Mouse (Mus musculus): ENCODE data around the gene Ap4s1.

DNA sequence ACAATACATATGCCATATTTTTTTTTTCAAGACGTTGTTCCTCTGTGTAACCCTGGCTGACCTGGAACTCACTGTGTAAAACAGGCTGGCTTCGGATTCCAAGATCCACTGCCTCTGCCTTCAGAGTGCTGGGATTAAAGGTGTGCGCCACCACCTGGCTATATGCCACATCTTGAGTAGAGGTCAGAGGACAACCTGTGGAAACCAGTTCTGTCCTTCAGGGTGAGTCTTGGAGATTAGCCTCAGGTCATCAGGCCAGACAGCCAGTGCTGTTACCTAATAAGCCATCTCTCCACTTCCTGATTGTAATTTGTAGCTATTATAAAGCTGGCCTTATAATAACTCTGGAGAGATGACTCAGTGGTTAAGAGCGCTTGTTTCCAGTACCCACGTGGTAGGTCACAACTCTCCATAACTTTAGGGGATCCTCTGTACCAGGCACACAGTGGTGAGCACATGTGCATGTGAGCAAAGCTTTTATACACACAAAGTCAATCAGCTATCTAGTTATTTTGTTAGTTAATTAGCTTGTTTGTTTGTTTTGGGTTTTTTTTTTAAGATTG is 15.9 kb downstream of the Ap4s1 start:
- TF ChIP-seq CTCF (IDR thresholded peaks at IDR 0.05; ENCODE audit: low read depth) = no peak
- no peak for TF ChIP-seq EP300 (IDR thresholded peaks at IDR 0.05; ENCODE audit: low read depth)

Measured in liver, postnatal 0 days (tissue).